Mouse (Mus musculus) ES-E14 (cell line): ENCODE data around the gene Zfp523.

Experiments used
- CHD2 ChIP-seq: IDR thresholded peaks from 2 replicates; pipeline ENCODE4 v1.6.1; 2014; ENCODE audit warnings: mild to moderate bottlenecking, low read depth, low read length, inconsistent platforms
- ZC3H11A ChIP-seq: IDR thresholded peaks from 2 replicates; pipeline ENCODE4 v1.6.1; 2012; ENCODE audit warnings: low read depth, mild to moderate bottlenecking, inconsistent platforms, low read length, borderline replicate concordance
- ZNF384 ChIP-seq: IDR thresholded peaks from 2 replicates; pipeline ENCODE4 v1.6.1; 2012; ENCODE audit warnings: low read depth, low read length, inconsistent platforms

DNA sequence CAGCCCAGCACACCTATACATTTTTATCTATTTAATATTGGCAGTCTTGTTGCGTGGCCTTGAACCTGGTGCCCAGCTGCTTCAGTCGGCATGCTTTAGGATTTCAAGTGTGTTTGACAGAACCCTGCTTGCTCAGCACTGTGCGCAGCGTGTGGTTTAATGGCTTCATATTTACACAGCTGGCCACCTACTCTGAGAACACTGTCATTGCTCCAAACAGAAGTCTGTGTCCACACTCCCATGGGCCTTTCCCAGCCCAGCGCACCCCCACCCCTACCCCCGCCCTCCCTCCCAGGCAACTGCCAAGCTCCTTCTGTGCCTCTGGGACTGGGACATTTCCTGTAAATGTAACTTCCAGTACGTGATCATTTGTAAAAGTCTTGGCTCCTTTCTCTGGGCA, 76.3 kb downstream of the Zfp523 start:
- no peak for TF ChIP-seq CHD2
- no peak for TF ChIP-seq ZC3H11A
- no peak for TF ChIP-seq ZNF384
